In the genomic region with DNA sequence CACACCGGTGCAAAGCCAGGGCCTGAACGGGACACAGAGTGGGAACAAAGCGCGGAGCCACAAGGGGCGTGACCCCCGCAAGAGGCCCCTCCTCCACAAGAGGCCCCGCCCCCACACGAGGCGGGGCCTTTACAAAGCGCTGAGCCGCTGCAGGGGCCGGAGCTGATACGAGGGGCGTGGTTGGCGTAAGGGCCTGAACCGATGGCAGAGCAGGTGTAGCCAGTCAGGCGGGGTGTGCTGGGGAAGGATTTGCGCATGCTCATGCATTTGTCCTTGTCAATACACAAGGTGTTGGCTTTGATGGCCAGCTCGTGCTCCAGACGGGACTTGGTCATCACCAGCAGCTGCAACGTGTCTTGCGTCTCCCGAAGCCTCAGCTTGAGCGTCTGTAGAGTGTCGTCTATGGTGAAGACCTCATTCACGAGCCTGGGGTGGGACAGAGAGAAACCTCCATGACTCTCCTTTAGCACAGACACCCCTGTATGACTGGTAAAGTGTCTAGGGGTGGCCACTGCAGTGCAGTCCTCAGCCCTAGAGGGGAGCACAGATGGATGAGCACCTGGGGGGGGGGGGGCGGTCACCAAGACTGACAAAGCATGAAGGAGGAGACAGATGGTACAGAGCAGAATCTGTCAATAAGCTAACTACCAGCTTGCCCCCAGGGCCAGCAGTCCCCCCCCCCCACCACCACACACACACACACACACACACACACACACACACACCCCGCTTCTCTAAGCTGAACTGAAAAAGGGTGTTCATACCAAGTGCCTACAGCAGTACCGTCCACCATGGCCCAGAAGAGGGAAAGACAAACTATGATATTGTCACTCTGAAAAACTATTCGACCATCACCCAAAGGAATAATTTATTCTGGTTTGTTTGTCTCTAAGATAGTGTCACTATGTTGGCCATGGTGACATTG, we compare ENCODE assay signal across 9 mouse cellular contexts. TPM values are rescaled to one million over a fixed set of nuclear protein-coding genes. Genes with fewer than 3 reads are reported as not detected.
A peak's percentile ranks its signal among the peaks of the same experiment; 100 is the strongest.
DNase-seq lines count a peak whose midpoint lies in the region; ATAC-seq and TF ChIP-seq lines count a peak whose summit lies in the region.
"Had no signal": no experiment of that assay in that cellular context is flagged by ENCODE, and none has a peak within 500 bp of the region (broad histone marks: within the 10 kb centered on the region; RNA-seq: fewer than 3 reads in every experiment).

No protein-coding gene starts in this region.

- H3K79me2 ChIP-seq in myocyte (ENCODE audit: control insufficient read depth, insufficient read depth): no peaks in the 10 kb centered on the region

- peak; percentile 90 for ATAC-seq in hindbrain, embryonic 16.5 days
- ATAC-seq in liver, embryonic 12.5 days: peak; percentile 97

- no peaks in the 10 kb centered on the region for H3K27me3 ChIP-seq in hindbrain, embryonic 16.5 days (replicated peaks; ENCODE audit: control insufficient read depth, insufficient read depth, low read length)
- peaks cover 4% of the 10 kb centered on the region; the same call in 1 of the 2 replicates for H3K27me3 ChIP-seq in liver, embryonic 12.5 days (replicated peaks)
- no peaks in the 10 kb centered on the region for H3K27me3 ChIP-seq in myocyte (ENCODE audit: control insufficient read depth, insufficient read depth, insufficient read length)

- no peaks in the 10 kb centered on the region for H3K36me3 ChIP-seq in hindbrain, embryonic 16.5 days (ENCODE audit: control insufficient read depth, insufficient read depth, low read length)
- no peaks in the 10 kb centered on the region for H3K36me3 ChIP-seq in liver, embryonic 12.5 days
- no peaks in the 10 kb centered on the region for H3K36me3 ChIP-seq in myocyte (ENCODE audit: control insufficient read depth, insufficient read depth)

- no peak for TF ChIP-seq POLR2A in myocyte (IDR thresholded peaks at IDR 0.05; ENCODE audit: insufficient read length, low read depth)

- WGBS in hindbrain, embryonic 16.5 days: 11% methylated on average over 29 of the region's 30 CpGs
- 14% methylated on average over 30 of the region's 30 CpGs for WGBS in liver, embryonic 12.5 days (ENCODE audit: insufficient replicate concordance)

- peaks cover 4% of the 10 kb centered on the region for H3K4me1 ChIP-seq in hindbrain, embryonic 16.5 days (ENCODE audit: control insufficient read depth, insufficient read depth, low read depth, low read length)
- H3K4me1 ChIP-seq in liver, embryonic 12.5 days: peaks cover 21% of the 10 kb centered on the region

- peak overlapping the region; percentile 19 for H3K4me3 ChIP-seq in hindbrain, embryonic 16.5 days (ENCODE audit: low read length)
- H3K4me3 ChIP-seq in liver, embryonic 12.5 days: peak overlapping the region; percentile 26; the same call in 1 of the 2 replicates
- H3K4me3 ChIP-seq in myocyte: no peak overlapping the region

- peak; percentile 37 for DNase-seq in adrenal gland, postnatal 25 days
- DNase-seq in adrenal gland, adult 2 months: no peak
- DNase-seq in embryo, embryonic 11 days: peak; percentile 91
- DNase-seq in thymus, postnatal 36 days: peak; percentile 3 to 24
- DNase-seq in left cerebral cortex, adult 9 months (ENCODE audit: low spot score in 2 of 2): no peak

- H3ac ChIP-seq in myocyte (ENCODE audit: control insufficient read depth, insufficient read length): no peak overlapping the region

- peak overlapping the region; percentile 41; the same call in 1 of the 2 replicates for H3K9ac ChIP-seq in hindbrain, embryonic 16.5 days (ENCODE audit: low read depth, low read length)
- no peak overlapping the region for H3K9ac ChIP-seq in liver, embryonic 12.5 days

- H3K9me3 ChIP-seq in hindbrain, embryonic 16.5 days (ENCODE audit: control insufficient read depth, low read length): no peaks in the 10 kb centered on the region
- H3K9me3 ChIP-seq in liver, embryonic 12.5 days (replicated peaks): no peaks in the 10 kb centered on the region

- H3K27ac ChIP-seq in hindbrain, embryonic 16.5 days (ENCODE audit: low read depth, low read length): 0 out of 2 replicates have a peak overlapping the region, but pooled peaks have one; percentile 20
- peak overlapping the region; percentile 64; the same call in 1 of the 2 replicates for H3K27ac ChIP-seq in liver, embryonic 12.5 days

- peak overlapping the region; percentile 46 for H3K4me2 ChIP-seq in hindbrain, embryonic 16.5 days (ENCODE audit: low read length)
- H3K4me2 ChIP-seq in liver, embryonic 12.5 days: peak overlapping the region; percentile 64
- no peak overlapping the region for H3K4me2 ChIP-seq in myocyte (ENCODE audit: low read depth)

TF ChIP-seq in myocyte, 11 proteins besides CTCF, POLR2A, EP300 and RAD21:
- peak in 2 of 3 experiments; percentile 22 to 52 for TF ChIP-seq MYOD1 (IDR thresholded peaks at IDR 0.05; ENCODE audit: control insufficient read depth in 1 of 3, insufficient read length in 2 of 3, low read depth in 2 of 3)
- TF ChIP-seq CEBPB (IDR thresholded peaks at IDR 0.05; ENCODE audit: insufficient read depth, poor library complexity, severe bottlenecking): no peak

RNA-seq across cellular contexts. Expression of a gene that starts 37.0 kb away (rescaled TPM):
- total RNA-seq in adrenal gland, postnatal 25 days (2021): not detected in 2 replicates
- not detected for total RNA-seq in adrenal gland, adult 2 months (2021)
- 0.09 TPM in 1 of 2 replicates, not detected in the other for polyA plus RNA-seq in adrenal gland, adult 2 months (2012; rRNA removed)
- polyA plus RNA-seq in hindbrain, embryonic 16.5 days (2015; fragmentation: Nextera tagmentation; extraction: Ambion mirVana): 20.7 and 27.5 TPM in 2 replicates
- 0.08 TPM in 1 of 2 replicates, not detected in the other for polyA plus RNA-seq in liver, embryonic 12.5 days (2016; fragmentation: Nextera tagmentation; extraction: Ambion mirVana)
- polyA plus RNA-seq in myocyte (2012; fragmentation: generic; extraction: Trizol): 21.8 TPM
- polyA plus RNA-seq: C2C12 had no signal

RNA-seq across cellular contexts. Expression of a gene that starts 44.5 kb away (rescaled TPM):
- 4.3 and 4.7 TPM in 2 replicates for total RNA-seq in adrenal gland, postnatal 25 days (2021)
- total RNA-seq in adrenal gland, adult 2 months (2021): 1 to 10 TPM; 6.0 to 8.5 TPM
- 5.9 and 7.5 TPM in 2 replicates for polyA plus RNA-seq in adrenal gland, adult 2 months (2012; rRNA removed)
- polyA plus RNA-seq in hindbrain, embryonic 16.5 days (2015; fragmentation: Nextera tagmentation; extraction: Ambion mirVana): 22.3 and 24.5 TPM in 2 replicates
- polyA plus RNA-seq in liver, embryonic 12.5 days (2016; fragmentation: Nextera tagmentation; extraction: Ambion mirVana): 5.4 and 5.7 TPM in 2 replicates
- polyA plus RNA-seq in myocyte (2012; fragmentation: generic; extraction: Trizol): 212 TPM

RNA-seq across cellular contexts. Expression of a gene that starts 53.5 kb away (rescaled TPM):
- total RNA-seq in adrenal gland, postnatal 25 days (2021): 28.0 and 28.2 TPM in 2 replicates
- total RNA-seq in adrenal gland, adult 2 months (2021): 10 to 100 TPM; 25.8 to 27.9 TPM
- 17.2 and 19.7 TPM in 2 replicates for polyA plus RNA-seq in adrenal gland, adult 2 months (2012; rRNA removed)
- polyA plus RNA-seq in hindbrain, embryonic 16.5 days (2015; fragmentation: Nextera tagmentation; extraction: Ambion mirVana): 46.3 and 54.1 TPM in 2 replicates
- polyA plus RNA-seq in liver, embryonic 12.5 days (2016; fragmentation: Nextera tagmentation; extraction: Ambion mirVana): 49.4 and 52.0 TPM in 2 replicates
- polyA plus RNA-seq in myocyte (2012; fragmentation: generic; extraction: Trizol): 38.8 TPM

Comparison
In these comparisons a context has a peak if more than half of its experiments do, and no peak if none do; other contexts are left out.
1. DNase-seq: peak in adrenal gland, postnatal 25 days (single experiment), embryo, embryonic 11 days (single experiment) and thymus, postnatal 36 days (2 of 2); none in adrenal gland, adult 2 months (single experiment) and left cerebral cortex, adult 9 months (0 of 2).
2. RNA of a gene that starts 37.0 kb away (polyA plus RNA-seq): 20.7 to 27.5 TPM in hindbrain, embryonic 16.5 days and 21.8 TPM in myocyte (single experiment); 0.08 TPM in liver, embryonic 12.5 days and 0.09 TPM in adrenal gland, adult 2 months; every median in the first group is over 10 times any median in the second.